Mouse (Mus musculus) hindbrain, embryonic 12.5 days (tissue): ENCODE data around the gene Tmem208. TPM values are rescaled to one million over a fixed set of nuclear protein-coding genes. Genes with fewer than 3 reads are reported as not detected.

Experiments
- ATAC-seq: fragments of 200-750 bp; cut with Nextera tagmentation; 2 replicates; pipeline ENCODE4 v1.8.0; 2017; ENCODE audit warnings: moderate TSS enrichment; ENCODE audit not compliant: low FRiP score
- H3K27ac ChIP-seq: fragments of 300-500 bp; sonication (generic); 2 replicates; pipeline ENCODE4 v1.5.1; 2016; ENCODE audit warnings: mild to moderate bottlenecking
- H3K27me3 ChIP-seq: fragments of 300-500 bp; sonication (generic); 2 replicates; pipeline ENCODE4 v1.6.1; 2016; ENCODE audit warnings: mild to moderate bottlenecking
- H3K36me3 ChIP-seq: fragments of 300-500 bp; sonication (generic); 2 replicates; pipeline ENCODE4 v1.6.1; 2016; ENCODE audit warnings: mild to moderate bottlenecking
- H3K4me1 ChIP-seq: fragments of 300-500 bp; sonication (generic); 2 replicates; pipeline ENCODE4 v1.6.1; 2016
- H3K4me2 ChIP-seq: fragments of 300-500 bp; sonication (generic); replicated peaks from 2 replicates; pipeline ENCODE4 v1.6.1; 2016; ENCODE audit warnings: mild to moderate bottlenecking
- H3K4me3 ChIP-seq: fragments of 300-500 bp; sonication (generic); 2 replicates; pipeline ENCODE4 v1.5.1; 2016; ENCODE audit warnings: mild to moderate bottlenecking
- H3K9ac ChIP-seq: fragments of 300-500 bp; sonication (generic); 2 replicates; pipeline ENCODE4 v1.6.1; 2016; ENCODE audit warnings: mild to moderate bottlenecking, moderate library complexity
- H3K9me3 ChIP-seq: fragments of 300-500 bp; sonication (generic); replicated peaks from 2 replicates; pipeline ENCODE4 v1.6.1; 2016; ENCODE audit warnings: mild to moderate bottlenecking
- WGBS: fragments of 180-500 bp; shearing (Covaris S2); methylation state at CpG from one replicate; pipeline ENCODE4 v1.1.7; 2016; 5-methylcytosine and 5-hydroxymethylcytosine counted together
- polyA plus RNA-seq: library from polyadenylated mRNA; unstranded; fragments of >200 nt; fragmentation: Nextera tagmentation; extraction: Ambion mirVana; gene quantifications from 2 replicates; pipeline ENCODE4 v1.2.1, GENCODE M21; 2016

The Tmem208 gene
- polyA plus RNA-seq, 1 experiment from 2014 or later = 100 TPM

GRCm38 (mm10) chr8:105349096-105349771, 23.1 kb downstream of the Tmem208 start:
- Histone ChIP-seq H3K4me1 (peaks cover 33% of the 10 kb centered on the region), H3K9ac (peak overlapping the region; percentile 85), H3K27me3 (peaks cover 16% of the 10 kb centered on the region), H3K4me3 (peak overlapping the region; percentile 70), H3K4me2 (peak overlapping the region; percentile 99), H3K27ac (peak overlapping the region; percentile 58), H3K9me3 (no peaks in the 10 kb centered on the region), H3K36me3 (peaks cover 3% of the 10 kb centered on the region; the same call in 1 of the 2 replicates)
- ATAC-seq = peak; percentile 39
- WGBS = under 1% methylated on average over 48 of the region's 48 CpGs

GRCm38 (mm10) chr8:105350186-105350585, 24.0 kb downstream of the Tmem208 start:
- Histone ChIP-seq H3K27me3 (peaks cover 16% of the 10 kb centered on the region), H3K4me3 (peak overlapping the region; percentile 70), H3K36me3 (peaks cover 3% of the 10 kb centered on the region; the same call in 1 of the 2 replicates), H3K4me2 (peak overlapping the region; percentile 99), H3K9ac (peak overlapping the region; percentile 85; the same call in 1 of the 2 replicates), H3K4me1 (peaks cover 36% of the 10 kb centered on the region), H3K27ac (no peak overlapping the region), H3K9me3 (no peaks in the 10 kb centered on the region)
- WGBS = 38% methylated on average over 7 of the region's 7 CpGs
- no peak for ATAC-seq

- no peak overlapping the region for H3K4me2 ChIP-seq
- H3K27ac ChIP-seq = no peak overlapping the region
- peaks cover 12% of the 10 kb centered on the region; the same call in 1 of the 2 replicates for H3K36me3 ChIP-seq
- H3K9me3 ChIP-seq = no peaks in the 10 kb centered on the region
- H3K27me3 ChIP-seq = 0 out of 2 replicates have a peak, but pooled peaks cover 7% of the 10 kb centered on the region
- no peak overlapping the region for H3K4me3 ChIP-seq
- peaks cover 18% of the 10 kb centered on the region for H3K4me1 ChIP-seq
- no peak for ATAC-seq
- no peak overlapping the region for H3K9ac ChIP-seq
- WGBS = 78% methylated on average over 8 of the region's 8 CpGs
Measured at GRCm38 (mm10) chr8:105353583-105354135, 27.5 kb downstream of the Tmem208 start.

- Histone ChIP-seq H3K9me3 (no peaks in the 10 kb centered on the region), H3K27me3 (0 out of 2 replicates have a peak, but pooled peaks cover 7% of the 10 kb centered on the region), H3K9ac (no peak overlapping the region), H3K36me3 (peaks cover 12% of the 10 kb centered on the region; the same call in 1 of the 2 replicates), H3K27ac (no peak overlapping the region), H3K4me2 (no peak overlapping the region), H3K4me1 (peaks cover 18% of the 10 kb centered on the region), H3K4me3 (no peak overlapping the region)
- WGBS = 87% methylated on average over 4 of the region's 4 CpGs
- no peak for ATAC-seq
Measured at GRCm38 (mm10) chr8:105354549-105354948, 28.4 kb downstream of the Tmem208 start.

- Histone ChIP-seq H3K4me2 (no peak overlapping the region), H3K4me3 (no peak overlapping the region), H3K9ac (no peak overlapping the region), H3K27me3 (0 out of 2 replicates have a peak, but pooled peaks cover 7% of the 10 kb centered on the region), H3K9me3 (no peaks in the 10 kb centered on the region), H3K27ac (no peak overlapping the region), H3K4me1 (peaks cover 13% of the 10 kb centered on the region), H3K36me3 (peaks cover 12% of the 10 kb centered on the region; the same call in 1 of the 2 replicates)
- ATAC-seq = no peak
- WGBS = 54% methylated on average over 26 of the region's 26 CpGs
Measured at GRCm38 (mm10) chr8:105355179-105356024, 29.2 kb downstream of the Tmem208 start.

- Histone ChIP-seq H3K9me3 (no peaks in the 10 kb centered on the region), H3K4me1 (peaks cover 10% of the 10 kb centered on the region; the same call in 1 of the 2 replicates), H3K9ac (no peak overlapping the region), H3K4me3 (no peak overlapping the region), H3K4me2 (no peak overlapping the region), H3K27me3 (0 out of 2 replicates have a peak, but pooled peaks cover 4% of the 10 kb centered on the region), H3K27ac (no peak overlapping the region), H3K36me3 (peaks cover 12% of the 10 kb centered on the region; the same call in 1 of the 2 replicates)
- no peak for ATAC-seq
- WGBS = 88% methylated on average over 14 of the region's 14 CpGs
Measured at GRCm38 (mm10) chr8:105356681-105357080, 30.5 kb downstream of the Tmem208 start.

- Histone ChIP-seq H3K9ac (peak overlapping the region; percentile 18; the same call in 1 of the 2 replicates), H3K4me2 (no peak overlapping the region), H3K4me3 (no peak overlapping the region), H3K27me3 (0 out of 2 replicates have a peak, but pooled peaks cover 4% of the 10 kb centered on the region), H3K27ac (no peak overlapping the region), H3K4me1 (peaks cover 10% of the 10 kb centered on the region; the same call in 1 of the 2 replicates), H3K9me3 (no peaks in the 10 kb centered on the region), H3K36me3 (peaks cover 10% of the 10 kb centered on the region; the same call in 1 of the 2 replicates)
- 61% methylated on average over 15 of the region's 15 CpGs for whole genome bisulfite sequencing
- ATAC-seq = peak; percentile 19; the same call in 1 of the 2 replicates
Measured at GRCm38 (mm10) chr8:105359208-105359607, 33.1 kb downstream of the Tmem208 start.

GRCm38 (mm10) chr8:105359646-105360045, 33.5 kb downstream of the Tmem208 start:
- peak overlapping the region; percentile 18; the same call in 1 of the 2 replicates for H3K9ac ChIP-seq
- H3K27ac ChIP-seq = no peak overlapping the region
- 0 out of 2 replicates have a peak, but pooled peaks cover 4% of the 10 kb centered on the region for H3K27me3 ChIP-seq
- H3K9me3 ChIP-seq = no peaks in the 10 kb centered on the region
- WGBS = 49% methylated on average over 4 of the region's 4 CpGs
- H3K4me1 ChIP-seq = peaks cover 10% of the 10 kb centered on the region; the same call in 1 of the 2 replicates
- H3K4me3 ChIP-seq = no peak overlapping the region
- H3K36me3 ChIP-seq = peaks cover 13% of the 10 kb centered on the region; the same call in 1 of the 2 replicates
- 0 out of 2 replicates have a peak, but pooled peaks have one; percentile 47 for ATAC-seq
- H3K4me2 ChIP-seq = no peak overlapping the region

GRCm38 (mm10) chr8:105361751-105362702, 35.9 kb downstream of the Tmem208 start:
- Histone ChIP-seq H3K9ac (no peak overlapping the region), H3K27me3 (0 out of 2 replicates have a peak, but pooled peaks cover 4% of the 10 kb centered on the region), H3K4me2 (no peak overlapping the region), H3K4me1 (0 out of 2 replicates have a peak, but pooled peaks cover 6% of the 10 kb centered on the region), H3K36me3 (peaks cover 5% of the 10 kb centered on the region), H3K27ac (no peak overlapping the region), H3K9me3 (no peaks in the 10 kb centered on the region), H3K4me3 (no peak overlapping the region)
- no peak for ATAC-seq
- 83% methylated on average over 12 of the region's 12 CpGs for WGBS

GRCm38 (mm10) chr8:105367107-105367506, 41.0 kb downstream of the Tmem208 start:
- Histone ChIP-seq H3K27me3 (no peaks in the 10 kb centered on the region), H3K9me3 (no peaks in the 10 kb centered on the region), H3K4me2 (no peak overlapping the region), H3K27ac (no peak overlapping the region), H3K36me3 (peaks cover 13% of the 10 kb centered on the region; the same call in 1 of the 2 replicates), H3K4me1 (no peaks in the 10 kb centered on the region), H3K9ac (no peak overlapping the region), H3K4me3 (no peak overlapping the region)
- ATAC-seq = no peak
- 68% methylated on average over 2 of the region's 2 CpGs for WGBS

GRCm38 (mm10) chr8:105372473-105372872, 46.3 kb downstream of the Tmem208 start:
- H3K4me1 ChIP-seq = peaks cover 12% of the 10 kb centered on the region; the same call in 1 of the 2 replicates
- H3K9me3 ChIP-seq = peaks cover 5% of the 10 kb centered on the region; the same call in 1 of the 2 replicates
- no peak overlapping the region for H3K9ac ChIP-seq
- WGBS = 73% methylated on average over 9 of the region's 9 CpGs
- H3K4me3 ChIP-seq = no peak overlapping the region
- H3K36me3 ChIP-seq = peaks cover 6% of the 10 kb centered on the region; the same call in 1 of the 2 replicates
- H3K4me2 ChIP-seq = no peak overlapping the region
- no peaks in the 10 kb centered on the region for H3K27me3 ChIP-seq
- no peak overlapping the region for H3K27ac ChIP-seq
- ATAC-seq = no peak
